Mouse (Mus musculus) brain, adult 2 months (tissue): ENCODE data around the gene Cul9.
"Not testable (repeated sequence)": the region's sequence is repeated elsewhere in the genome, so short reads cannot be mapped to it uniquely, and the experiment has no call there.

Experiments used
- DNase-seq: peaks from one replicate; pipeline ENCODE4 v3.0.0; 2011; ENCODE audit warnings: low read depth, low spot score

Cul9 gene

GRCm38 (mm10) chr17:46503847-46504638, 42.1 kb downstream of the Cul9 start:
- no peak for DNase-seq

- no peak for DNase-seq
Observed at GRCm38 (mm10) chr17:46502775-46503174, 43.4 kb downstream of the Cul9 start.

GRCm38 (mm10) chr17:46497956-46498355, 48.2 kb downstream of the Cul9 start:
- no peak for DNase-seq

- peak; percentile 97 for DNase-seq
Observed at GRCm38 (mm10) chr17:46496623-46497434, 49.4 kb downstream of the Cul9 start, which contains the start of gene Dnph1. TSS of gene Dnph1 (plus strand) at chr17:46496711.

- DNase-seq = not testable (repeated sequence)
Observed at GRCm38 (mm10) chr17:46496081-46496480, 50.1 kb downstream of the Cul9 start.

GRCm38 (mm10) chr17:46495486-46495885, 50.7 kb downstream of the Cul9 start:
- no peak for DNase-seq

- DNase-seq = peak; percentile 93
Observed at GRCm38 (mm10) chr17:46487431-46487830, 58.8 kb downstream of the Cul9 start, which contains the start of gene Ttbk1. TSS of gene Ttbk1 (minus strand) at chr17:46487675.

GRCm38 (mm10) chr17:46486995-46487394, 59.2 kb downstream of the Cul9 start:
- DNase-seq = no peak

- DNase-seq = peak; percentile 63
Observed at GRCm38 (mm10) chr17:46484461-46484875, 61.7 kb downstream of the Cul9 start.

- peak; percentile 57 for DNase-seq
Observed at GRCm38 (mm10) chr17:46484021-46484431, 62.2 kb downstream of the Cul9 start.

- peak; percentile 93 for DNase-seq
Observed at GRCm38 (mm10) chr17:46483561-46484001, 62.6 kb downstream of the Cul9 start.

- DNase-seq = no peak
Observed at GRCm38 (mm10) chr17:46477286-46477685, 68.9 kb downstream of the Cul9 start.

GRCm38 (mm10) chr17:46476601-46477000, 69.6 kb downstream of the Cul9 start:
- no peak for DNase-seq

GRCm38 (mm10) chr17:46467830-46468229, 78.4 kb downstream of the Cul9 start:
- DNase-seq = peak; percentile 85

GRCm38 (mm10) chr17:46462226-46462625, 84.0 kb downstream of the Cul9 start:
- DNase-seq = no peak

GRCm38 (mm10) chr17:46461347-46461746, 84.8 kb downstream of the Cul9 start:
- DNase-seq = no peak

- DNase-seq = no peak
Observed at GRCm38 (mm10) chr17:46460673-46461072, 85.5 kb downstream of the Cul9 start.

GRCm38 (mm10) chr17:46458439-46458838, 87.7 kb downstream of the Cul9 start:
- DNase-seq = no peak

- DNase-seq = peak; percentile 68
Observed at GRCm38 (mm10) chr17:46457791-46458190, 88.4 kb downstream of the Cul9 start.

GRCm38 (mm10) chr17:46455110-46455691, 91.0 kb downstream of the Cul9 start:
- no peak for DNase-seq

- no peak for DNase-seq
Observed at GRCm38 (mm10) chr17:46454539-46454938, 91.6 kb downstream of the Cul9 start.

GRCm38 (mm10) chr17:46453970-46454411, 92.2 kb downstream of the Cul9 start:
- peak; percentile 38 for DNase-seq
